Mouse (Mus musculus) cerebellum, adult 9-11 months (tissue): Measurements from ENCODE around the gene Efna4.

Experiments
- DNase-seq: peaks from one replicate; pipeline ENCODE4 v3.0.0; 2022

The Efna4 gene

GRCm38 (mm10) chr3:89361675-89362074 lies 23.8 kb upstream of the Efna4 start, which contains the start of gene Dcst2:
Gene Dcst2 (plus strand): TSS chr3:89361975.
- no peak for DNase-seq

DNA sequence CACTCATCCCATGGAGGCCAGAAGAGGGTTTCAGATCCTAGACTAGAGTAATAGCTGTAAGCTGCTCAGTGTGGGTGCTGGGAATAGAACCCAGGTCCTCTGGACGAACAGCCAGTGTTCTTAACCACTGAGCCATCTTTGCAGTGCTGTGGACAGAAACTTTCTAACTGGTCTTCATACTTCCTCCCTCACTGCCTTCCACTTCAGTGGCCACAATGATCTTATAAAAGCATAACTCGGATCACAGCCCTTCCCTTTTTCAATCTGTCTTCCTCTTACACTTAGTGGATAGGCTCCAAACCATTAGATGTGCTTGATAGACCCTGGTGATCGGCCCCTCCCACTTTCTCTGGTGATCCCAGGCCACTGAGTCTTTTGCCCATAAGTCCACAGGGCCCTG lies 22.4 kb upstream of the Efna4 start:
- no peak for DNase-seq

GRCm38 (mm10) chr3:89359630-89360029 lies 21.8 kb upstream of the Efna4 start:
- DNase-seq = no peak

GRCm38 (mm10) chr3:89356029-89356428 lies 18.2 kb upstream of the Efna4 start:
- DNase-seq = no peak

GRCm38 (mm10) chr3:89355512-89355902 lies 17.7 kb upstream of the Efna4 start:
- DNase-seq = no peak

DNA sequence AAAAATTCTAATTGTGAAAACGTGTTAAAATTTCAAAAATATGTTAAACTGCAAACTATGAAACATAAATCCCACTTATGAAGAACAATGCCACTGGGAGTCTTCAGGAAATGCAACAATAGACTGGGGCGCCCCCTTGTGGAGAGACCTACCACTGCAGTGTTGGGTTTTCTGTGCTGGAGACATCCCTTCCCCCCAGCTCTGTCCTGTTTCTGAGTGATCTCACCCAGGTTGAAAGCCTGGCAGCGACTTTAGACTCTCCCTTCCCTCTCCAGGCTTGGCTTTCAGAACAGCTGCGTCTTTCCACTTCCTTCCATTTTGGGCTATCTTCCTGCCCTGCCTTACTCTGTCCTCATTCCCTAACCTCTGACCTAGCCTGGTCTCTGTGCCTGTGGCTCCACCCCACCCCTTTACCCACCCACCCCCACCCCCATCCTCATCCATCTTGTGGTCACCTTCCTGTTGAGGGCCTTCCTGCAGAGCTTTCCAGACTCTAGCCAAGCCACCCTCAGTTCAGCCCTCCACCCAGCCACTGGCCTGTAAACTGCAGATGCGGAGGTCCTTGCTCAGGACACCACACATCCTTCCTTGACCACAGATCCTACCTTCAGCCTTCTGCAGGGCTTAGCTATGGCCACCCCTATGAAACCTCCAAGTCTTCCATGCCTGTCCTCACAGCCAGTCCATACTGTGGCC lies 17.1 kb upstream of the Efna4 start:
- peak; percentile 84 for DNase-seq

GRCm38 (mm10) chr3:89351271-89351670 lies 13.4 kb upstream of the Efna4 start:
- DNase-seq = peak; percentile 30

DNA sequence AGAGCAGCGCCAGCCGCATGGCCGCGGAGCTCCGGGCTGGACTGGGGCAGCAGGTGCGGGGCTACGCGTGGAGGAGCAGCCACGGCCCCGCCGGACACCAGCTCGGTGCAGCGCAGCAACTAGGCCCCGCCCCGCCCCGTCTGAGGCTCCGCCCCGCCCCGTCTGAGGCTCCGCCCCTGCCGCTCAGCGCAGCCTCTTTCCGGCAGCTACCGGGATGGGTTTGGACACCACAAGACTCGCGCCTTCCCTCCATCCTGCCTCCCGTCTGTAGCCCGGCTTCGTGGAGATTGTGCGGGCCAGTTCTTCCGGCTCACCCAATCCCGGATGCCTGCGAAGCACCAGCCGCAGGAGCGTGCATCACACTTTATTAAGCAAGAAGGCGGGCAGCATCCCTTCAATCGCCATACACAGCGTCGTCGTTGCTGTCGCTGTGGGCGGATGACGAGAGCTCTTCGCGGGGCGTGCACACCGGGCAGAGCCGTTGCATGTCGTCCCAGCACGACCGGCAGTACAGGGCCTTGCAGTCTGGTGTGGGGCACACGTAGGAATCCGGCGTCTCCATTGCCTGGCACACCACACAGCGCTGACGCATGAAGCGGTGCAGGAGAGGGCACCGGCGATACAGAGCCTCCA lies 12.2 kb upstream of the Efna4 start, which contains the start of gene Adam15:
Gene Adam15, minus strand, starts transcription at position 128 of the 633 bp plus-strand sequence.
- DNase-seq = peak; percentile 94

DNA sequence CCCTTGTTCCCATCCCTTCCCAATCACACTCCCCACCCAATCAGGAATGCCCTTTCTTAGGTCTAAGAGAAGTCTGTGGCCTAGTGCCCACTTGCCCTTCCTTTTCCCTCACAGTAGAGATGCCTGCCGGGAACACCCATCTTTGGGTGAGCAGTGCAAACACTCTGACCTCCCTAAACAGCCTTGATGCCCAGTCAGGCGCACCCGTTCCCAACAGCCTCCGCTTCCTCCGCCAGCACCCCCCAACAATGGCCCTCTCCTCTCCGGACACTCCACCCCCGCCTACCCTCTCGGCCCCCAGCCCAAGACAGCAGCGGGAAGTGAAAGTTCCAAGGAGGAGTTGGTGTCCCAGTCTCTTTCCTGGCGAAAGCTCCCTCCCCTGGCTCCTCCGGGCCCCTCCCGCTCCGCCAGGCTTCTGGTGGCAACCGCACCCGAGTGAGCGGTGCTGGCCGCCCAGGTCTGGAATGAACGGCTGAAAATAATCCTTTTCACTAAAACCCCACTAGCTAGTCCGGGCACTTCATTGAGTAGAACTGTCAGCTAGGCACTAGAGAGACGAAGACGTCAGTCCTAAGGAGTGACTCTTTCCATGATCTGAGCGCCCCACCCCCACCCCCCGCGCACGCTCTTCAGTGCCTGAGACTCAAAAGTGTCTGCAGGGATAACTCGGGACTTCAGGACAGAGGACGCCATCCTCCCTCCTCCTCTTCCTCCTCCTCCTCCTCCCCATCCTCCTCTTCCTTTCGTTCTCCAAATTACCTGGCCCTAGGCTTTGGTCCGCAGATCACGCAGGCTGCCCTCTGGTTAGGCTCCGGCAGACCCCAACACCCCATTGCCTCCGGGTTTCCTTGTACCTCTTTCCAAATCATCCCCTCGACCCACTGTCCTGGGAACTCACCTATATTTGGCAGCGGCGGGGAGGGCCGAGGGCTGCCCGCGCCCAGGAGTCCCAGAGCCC lies 11.4 kb upstream of the Efna4 start:
- peak; percentile 67 for DNase-seq

GRCm38 (mm10) chr3:89347916-89348315 lies 10.1 kb upstream of the Efna4 start:
- DNase-seq = no peak

DNA sequence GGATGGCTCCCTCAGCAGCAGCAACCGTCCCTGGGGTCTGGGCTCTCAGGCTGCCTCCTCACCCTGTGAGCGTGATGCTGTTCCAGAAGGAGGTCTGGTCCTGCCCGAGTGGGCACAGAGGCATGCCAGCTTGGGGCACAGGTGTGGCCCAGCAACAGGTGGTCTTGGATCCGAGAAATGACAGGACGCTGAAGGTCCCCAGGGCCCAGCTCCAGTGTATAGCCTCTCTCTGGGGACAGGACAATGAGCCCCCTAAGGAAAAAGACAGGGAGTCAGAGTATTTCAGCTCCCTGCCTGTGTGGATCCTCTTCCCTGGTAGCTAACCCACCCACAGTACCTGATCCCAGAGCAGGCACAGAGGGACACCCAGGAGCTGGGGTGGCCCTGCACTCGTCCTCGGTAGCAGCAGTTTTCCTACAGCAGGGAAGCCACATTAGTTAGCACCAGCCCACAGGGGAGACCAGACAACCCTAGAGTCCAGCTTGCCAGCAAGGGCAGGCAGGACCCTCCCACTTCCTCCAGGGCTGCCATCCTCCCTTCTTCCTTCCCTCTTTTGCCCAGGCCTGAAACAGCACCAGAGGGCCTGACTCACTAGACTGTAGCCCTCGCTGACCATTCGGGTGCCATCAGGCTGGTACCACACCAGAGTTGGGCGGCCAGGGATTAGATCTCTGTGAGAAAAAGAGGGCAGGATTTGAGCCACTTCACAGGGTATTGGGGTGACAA lies 9.2 kb upstream of the Efna4 start:
- DNase-seq = peak; percentile 20

- DNase-seq = no peak
Observed at GRCm38 (mm10) chr3:89343279-89343678, 5.5 kb upstream of the Efna4 start.

DNA sequence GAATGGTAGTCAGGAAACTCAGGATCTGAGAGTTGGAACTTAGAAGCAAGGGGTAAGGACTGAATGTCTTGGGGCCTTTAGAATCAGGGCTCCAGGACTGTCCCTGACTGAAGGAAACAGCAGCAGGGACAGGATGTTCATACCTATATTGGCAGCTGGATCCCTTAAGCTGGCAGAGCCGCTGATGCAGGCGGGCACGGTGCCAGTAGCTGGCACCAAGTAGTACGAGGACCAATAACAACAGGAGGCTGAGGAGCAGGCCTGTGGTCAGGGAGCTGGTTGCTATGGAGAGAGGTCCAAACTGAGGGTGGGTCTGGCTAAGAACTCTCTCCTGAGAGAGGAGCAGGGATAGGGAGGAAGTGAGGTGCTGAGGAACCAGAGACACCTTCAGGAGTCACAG lies 4.0 kb upstream of the Efna4 start:
- DNase-seq = no peak

GRCm38 (mm10) chr3:89340465-89340864 lies 2.6 kb upstream of the Efna4 start:
- DNase-seq = peak; percentile 68

DNA sequence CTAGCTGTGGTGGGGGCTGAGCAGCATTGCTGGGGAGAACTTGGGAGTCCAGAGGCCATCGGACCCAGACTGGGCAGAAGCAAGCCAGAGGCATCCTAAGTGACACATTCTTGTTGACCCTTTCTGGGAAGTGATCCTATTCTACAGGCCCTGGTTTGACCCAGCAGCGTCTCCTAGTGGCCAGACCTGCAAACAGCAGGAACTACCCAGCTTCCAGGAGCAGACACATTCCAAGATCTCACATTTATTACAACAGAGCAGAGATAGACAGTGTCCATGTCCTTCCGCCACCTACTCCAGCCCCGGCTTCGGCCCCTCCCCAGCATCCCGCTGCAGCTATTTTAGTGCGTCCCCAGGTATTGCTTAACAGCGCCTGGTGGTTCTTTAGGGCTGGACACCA lies 1.6 kb upstream of the Efna4 start:
- peak; percentile 47 for DNase-seq

DNA sequence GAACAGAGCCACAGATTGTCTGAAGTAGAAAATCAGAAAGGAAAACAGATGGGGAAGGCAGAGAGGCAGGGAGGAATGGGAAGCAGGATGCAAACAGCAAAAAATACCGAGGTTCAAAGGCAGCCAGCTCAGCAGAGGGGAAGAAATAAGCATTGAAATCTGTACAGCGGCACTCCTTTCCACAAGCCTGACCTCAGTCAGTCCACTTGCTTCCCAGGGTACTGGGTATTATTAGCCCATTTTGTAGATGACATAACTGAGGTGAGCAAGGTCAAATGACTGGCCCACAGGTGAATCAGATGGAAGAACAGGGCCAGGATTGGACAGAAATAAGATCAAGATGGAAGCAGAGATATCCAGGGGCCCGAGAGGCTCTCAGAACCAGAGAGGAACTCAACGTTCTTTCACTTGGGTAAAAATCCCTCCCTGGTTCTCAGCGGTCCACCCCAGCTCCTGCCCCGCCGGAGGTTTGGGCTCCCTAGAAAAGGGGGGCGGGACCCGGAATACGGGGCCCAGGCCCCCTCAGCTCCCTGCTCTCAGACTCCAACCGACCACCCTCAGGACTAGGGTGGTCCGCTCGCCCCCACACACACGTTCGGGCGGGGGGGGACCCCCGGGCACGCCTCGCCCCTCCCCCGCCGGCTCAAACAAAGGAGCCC lies 637 bp downstream of the Efna4 start:
- DNase-seq = no peak

DNA sequence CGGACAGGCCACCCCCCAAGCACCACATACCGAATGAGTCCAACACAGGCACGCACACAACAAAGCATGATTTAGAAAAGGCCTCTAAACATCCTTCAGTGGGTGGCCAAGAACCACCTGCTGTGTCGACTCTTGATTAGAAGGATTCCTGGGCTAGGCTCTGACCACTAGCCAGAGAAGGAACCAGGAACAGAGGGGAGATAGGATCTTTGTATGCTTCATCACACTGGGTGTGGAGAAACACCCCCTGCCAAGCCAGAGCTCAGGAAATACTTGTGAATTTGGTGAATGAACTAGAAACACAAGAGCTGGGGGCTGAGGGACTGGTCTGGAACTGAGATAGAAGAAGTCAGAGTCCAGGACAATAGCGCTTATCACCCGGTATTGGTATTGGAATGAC lies 1.3 kb downstream of the Efna4 start:
- DNase-seq = no peak

DNA sequence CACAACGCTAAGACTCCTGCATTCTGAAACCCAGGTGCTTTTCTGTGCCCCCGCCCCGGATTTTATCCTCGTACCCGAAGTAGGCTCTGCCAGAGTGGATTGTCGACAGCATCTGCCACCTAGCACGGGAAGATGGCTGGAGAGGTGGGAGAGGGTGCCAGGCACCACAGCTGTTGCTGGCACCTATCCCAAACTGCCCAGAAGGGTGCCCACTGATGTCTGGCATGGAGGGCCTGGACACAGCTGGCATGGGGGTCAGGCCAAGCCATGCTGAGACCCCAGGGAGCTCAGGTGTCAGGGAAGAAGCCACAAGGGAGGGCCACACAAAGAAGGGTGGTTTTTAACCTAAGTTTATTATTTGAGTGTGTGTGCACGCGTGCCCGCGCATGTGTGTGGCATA lies 4.8 kb downstream of the Efna4 start:
- no peak for DNase-seq

DNA sequence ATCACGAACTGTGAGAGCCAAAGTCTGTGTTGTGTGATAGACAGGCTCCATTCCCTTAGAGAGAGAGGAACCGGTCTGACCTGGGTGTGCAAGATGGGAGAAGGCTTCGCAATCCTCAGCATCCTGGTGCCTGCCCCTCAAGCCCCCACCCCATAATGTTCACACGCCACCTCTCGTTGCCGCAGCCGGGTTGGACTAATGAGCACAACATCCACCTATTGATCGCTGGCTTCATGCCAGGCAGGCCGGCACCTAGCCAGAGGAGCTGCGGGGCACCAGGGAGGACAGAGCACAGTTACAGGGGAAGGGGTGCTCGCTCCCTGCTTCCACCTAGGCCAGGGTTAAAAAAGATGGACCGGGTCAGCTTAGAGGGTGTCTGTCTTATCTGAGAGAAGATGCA lies 5.4 kb downstream of the Efna4 start:
- no peak for DNase-seq

DNA sequence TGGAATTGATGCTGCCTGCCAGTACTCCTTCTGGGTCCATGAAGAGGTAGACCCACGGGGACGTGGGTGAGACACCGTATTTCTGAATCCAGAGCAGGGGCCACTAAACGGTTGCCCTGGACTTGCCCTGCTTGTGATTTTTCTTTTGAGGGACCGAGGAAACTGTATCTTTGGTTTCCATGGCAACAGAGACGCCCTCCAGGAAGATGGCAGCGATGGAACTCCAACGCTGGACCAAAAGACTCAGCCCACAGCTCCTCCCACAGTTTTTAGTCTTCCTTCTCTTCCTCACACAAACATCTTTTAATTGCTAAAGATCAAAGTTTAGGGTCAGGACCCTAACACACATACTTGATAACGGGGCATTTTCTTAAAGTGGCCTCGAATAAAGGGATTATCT lies 5.8 kb downstream of the Efna4 start:
- no peak for DNase-seq

DNA sequence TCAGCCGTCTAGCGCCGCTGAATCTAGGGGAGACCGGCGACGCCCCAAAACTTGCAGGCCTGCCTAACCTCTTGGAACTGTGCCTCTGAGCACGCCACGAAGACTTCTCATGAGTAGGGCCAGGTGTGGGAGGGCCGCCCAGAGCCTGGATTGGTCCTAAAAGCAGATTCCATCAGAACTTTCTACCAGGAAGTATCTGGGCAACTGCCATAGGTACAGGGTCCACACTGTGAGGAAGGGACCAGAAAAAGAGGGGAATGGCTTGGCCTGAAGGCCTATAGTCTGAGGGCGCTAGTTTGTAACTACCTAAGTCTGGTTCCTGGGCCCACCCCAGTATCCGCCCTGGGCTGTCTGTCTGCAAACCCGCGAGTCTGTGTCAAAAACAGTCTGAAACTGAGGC lies 6.3 kb downstream of the Efna4 start:
- no peak for DNase-seq

DNA sequence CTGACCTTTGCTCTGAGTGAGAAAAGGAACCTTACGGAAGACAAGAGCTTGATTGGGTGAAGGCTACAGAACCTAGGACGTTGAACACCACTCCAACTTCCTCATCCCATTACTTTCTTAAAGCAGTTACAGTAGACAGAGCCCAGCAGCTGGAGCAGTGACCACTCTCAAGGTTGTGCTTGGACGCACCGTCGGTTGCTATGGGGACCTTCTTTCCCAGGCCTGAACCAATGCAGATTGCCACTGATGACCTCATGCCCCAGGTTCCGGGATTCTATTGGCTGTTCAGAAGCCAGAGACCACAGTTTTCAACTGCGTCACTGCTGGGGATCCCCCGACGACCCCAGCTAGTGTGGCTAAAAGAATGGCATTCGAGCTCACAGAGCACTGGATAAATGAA lies 6.9 kb downstream of the Efna4 start:
- DNase-seq = no peak
